Mouse (Mus musculus): ENCODE data around the gene Tspear.

DNA sequence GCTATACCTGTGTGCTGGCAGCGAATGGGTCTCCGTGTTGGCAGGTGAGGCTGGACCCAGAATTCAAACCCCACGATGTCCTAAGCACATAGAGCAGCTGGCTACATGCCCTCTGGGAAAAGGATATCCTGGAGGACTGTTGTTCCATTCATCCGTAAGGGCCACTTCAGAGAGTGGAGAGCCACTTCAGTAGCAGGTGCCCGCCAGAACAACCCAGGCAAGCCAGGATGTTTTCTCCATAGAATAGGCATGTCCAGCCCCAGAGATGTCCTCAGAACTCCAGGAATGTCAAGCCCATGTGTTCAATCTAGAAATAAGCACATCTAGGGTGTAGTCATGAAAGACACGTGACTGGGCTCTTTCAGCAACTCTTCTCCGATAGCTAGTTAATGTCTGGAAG lies 183.3 kb downstream of the Tspear start:
- TF ChIP-seq CTCF (IDR thresholded peaks at IDR 0.05; ENCODE audit: low read depth) (no peak), EP300 (optimal IDR thresholded peaks at IDR 0.05) (no peak)

All from stomach, postnatal 0 days (tissue).